Mouse (Mus musculus): Measurements from ENCODE around the gene Scn8a. TPM values are rescaled to one million over a fixed set of nuclear protein-coding genes. Genes with fewer than 3 reads are reported as not detected.
A peak's percentile ranks its signal among the peaks of the same experiment; 100 is the strongest.

Scn8a gene
- polyA plus RNA-seq, 1 experiment, result 0.45 TPM

DNA sequence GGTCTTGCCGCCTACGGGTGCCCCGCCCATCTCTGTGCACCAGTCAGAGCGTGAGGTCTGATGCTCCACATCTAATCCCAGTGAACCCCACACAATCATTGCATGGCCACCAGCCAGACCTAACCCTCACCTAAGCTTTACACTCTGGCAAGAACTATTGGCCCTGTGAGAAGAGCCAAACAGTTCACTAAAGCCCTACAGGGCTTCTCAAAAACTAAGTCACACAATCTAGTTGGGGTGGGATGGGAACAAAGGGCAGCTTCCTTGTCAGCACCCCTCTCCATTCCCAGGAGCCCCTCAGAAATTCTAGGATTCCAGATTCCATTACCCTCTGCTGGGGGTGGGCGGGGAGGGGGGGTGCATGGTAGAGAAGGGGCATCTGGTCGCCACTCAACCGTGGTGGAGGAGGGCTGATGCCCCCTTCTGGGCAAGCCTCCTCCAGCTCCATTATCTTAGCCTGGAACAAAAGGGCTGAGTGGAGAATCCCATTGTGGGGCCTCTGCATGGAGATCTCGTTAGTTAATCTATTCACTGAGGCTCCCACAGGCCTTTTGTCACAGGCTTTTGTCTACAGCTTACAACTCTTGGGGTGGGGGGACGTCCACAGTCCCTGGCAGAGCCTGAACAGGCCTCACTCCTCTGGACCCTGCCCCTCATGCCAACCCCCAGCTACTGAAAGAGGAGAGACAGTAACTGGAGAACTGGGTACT is 190.1 kb downstream of the Scn8a start:
- Histone ChIP-seq H3K27ac (ENCODE audit: insufficient read depth, low read depth, low read length) (no peak overlapping the region), H3K36me3 (ENCODE audit: control insufficient read depth, insufficient read depth, low read length) (no peaks in the 10 kb centered on the region), H3K4me3 (ENCODE audit: insufficient read depth, low read depth, low read length) (no peak overlapping the region), H3K4me1 (ENCODE audit: control insufficient read depth, insufficient read depth, low read length) (no peaks in the 10 kb centered on the region), H3K27me3 (replicated peaks; ENCODE audit: control insufficient read depth, insufficient read depth, low read length) (no peaks in the 10 kb centered on the region)
- DNase-seq, result no peak
- TF ChIP-seq CTCF (conservative IDR thresholded peaks at IDR 0.05; ENCODE audit: insufficient read depth, insufficient read length, low read depth, low read length) (no peak), POLR2A (IDR thresholded peaks at IDR 0.05; ENCODE audit: low read depth, low read length) (no peak)
- 65% methylated on average over 9 of the region's 9 CpGs for WGBS

DNA sequence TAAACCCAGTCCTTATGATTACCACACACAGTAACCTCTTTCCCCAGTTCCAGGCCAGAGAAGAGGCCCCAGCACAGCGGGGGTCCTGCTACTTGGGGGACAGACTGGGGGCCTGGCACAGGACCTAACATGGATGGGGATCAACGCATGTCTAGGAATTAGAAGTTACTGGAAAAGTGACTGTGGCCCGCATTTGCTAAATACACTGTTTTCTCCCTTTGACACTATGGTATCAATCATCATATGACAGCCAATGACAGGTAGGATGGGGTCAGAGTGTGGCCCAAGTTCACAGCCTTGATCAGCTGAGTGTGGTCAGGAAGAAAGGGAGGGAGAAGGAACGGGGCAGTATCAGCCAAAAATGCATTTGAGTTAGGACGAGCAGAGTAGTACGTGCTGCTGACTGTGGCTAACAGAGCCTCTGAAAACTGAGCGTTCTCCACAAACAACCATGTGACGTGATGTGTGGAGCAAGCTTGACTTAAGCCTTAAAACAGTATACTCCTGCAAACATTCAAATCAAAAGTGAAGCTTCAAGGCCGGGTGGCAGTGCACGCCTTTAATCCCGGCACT is 190.7 kb downstream of the Scn8a start:
- 65% methylated on average over 11 of the region's 11 CpGs for whole genome bisulfite sequencing
- no peak for DNase-seq
- TF ChIP-seq CTCF (conservative IDR thresholded peaks at IDR 0.05; ENCODE audit: insufficient read depth, insufficient read length, low read depth, low read length), result no peak
- no peak for TF ChIP-seq POLR2A (IDR thresholded peaks at IDR 0.05; ENCODE audit: low read depth, low read length)
- no peak overlapping the region for H3K4me3 ChIP-seq (ENCODE audit: insufficient read depth, low read depth, low read length)
- H3K36me3 ChIP-seq (ENCODE audit: control insufficient read depth, insufficient read depth, low read length), result no peaks in the 10 kb centered on the region
- no peak overlapping the region for H3K27ac ChIP-seq (ENCODE audit: insufficient read depth, low read depth, low read length)
- H3K4me1 ChIP-seq (ENCODE audit: control insufficient read depth, insufficient read depth, low read length), result no peaks in the 10 kb centered on the region
- no peaks in the 10 kb centered on the region for H3K27me3 ChIP-seq (replicated peaks; ENCODE audit: control insufficient read depth, insufficient read depth, low read length)

DNA sequence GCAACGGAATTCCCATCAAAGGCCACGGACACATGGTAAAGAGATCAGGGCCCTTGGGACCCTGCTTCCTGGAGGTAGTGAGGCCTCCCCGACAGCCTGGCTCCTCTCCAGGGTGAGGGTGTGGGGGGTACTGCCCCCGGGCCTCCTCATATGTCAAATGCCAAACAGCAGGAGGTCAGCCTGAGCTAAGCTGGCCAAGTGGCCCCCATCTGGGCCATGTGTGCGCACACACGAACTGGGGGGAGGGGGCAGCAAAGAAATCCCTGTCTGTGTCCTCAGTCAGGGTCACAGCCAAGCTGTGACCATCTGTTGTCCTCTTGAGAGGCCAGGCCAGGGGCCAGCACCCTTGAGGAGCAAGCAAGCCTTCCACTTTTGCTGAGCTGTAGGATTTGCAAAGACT is 195.4 kb downstream of the Scn8a start:
- H3K4me1 ChIP-seq (ENCODE audit: control insufficient read depth, insufficient read depth, low read length), result peaks cover 33% of the 10 kb centered on the region
- TF ChIP-seq POLR2A (IDR thresholded peaks at IDR 0.05; ENCODE audit: low read depth, low read length), result no peak
- no peak for TF ChIP-seq CTCF (conservative IDR thresholded peaks at IDR 0.05; ENCODE audit: insufficient read depth, insufficient read length, low read depth, low read length)
- no peaks in the 10 kb centered on the region for H3K36me3 ChIP-seq (ENCODE audit: control insufficient read depth, insufficient read depth, low read length)
- no peak overlapping the region for H3K27ac ChIP-seq (ENCODE audit: insufficient read depth, low read depth, low read length)
- WGBS, result 38% methylated on average over 6 of the region's 6 CpGs
- H3K27me3 ChIP-seq (replicated peaks; ENCODE audit: control insufficient read depth, insufficient read depth, low read length), result no peaks in the 10 kb centered on the region
- DNase-seq, result peak; percentile 40
- H3K4me3 ChIP-seq (ENCODE audit: insufficient read depth, low read depth, low read length), result no peak overlapping the region

DNA sequence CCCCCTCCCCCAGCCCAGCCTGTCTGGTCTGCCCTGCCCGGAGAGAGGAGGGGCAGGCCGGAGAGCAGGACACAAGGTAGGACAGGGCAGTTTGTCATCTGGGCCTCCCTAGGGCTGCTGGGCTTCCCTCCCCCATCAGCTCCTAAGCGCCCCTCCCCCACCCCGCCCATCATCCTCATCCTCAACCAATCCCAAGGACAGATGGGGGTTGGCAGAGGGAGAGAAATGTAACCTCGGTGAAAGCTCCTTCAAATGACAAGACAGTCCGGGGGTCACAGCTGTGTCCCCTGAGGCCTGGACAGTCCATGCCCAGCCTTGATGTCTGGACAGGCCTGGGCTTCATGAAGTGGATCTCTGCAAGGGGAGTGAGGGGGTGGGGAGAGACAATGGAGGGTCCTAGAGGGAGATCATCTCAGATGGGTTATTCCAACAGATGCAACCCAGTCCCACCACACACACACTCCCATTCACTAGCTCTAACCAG is 196.7 kb downstream of the Scn8a start:
- Histone ChIP-seq H3K27me3 (replicated peaks; ENCODE audit: control insufficient read depth, insufficient read depth, low read length) (no peaks in the 10 kb centered on the region), H3K4me3 (ENCODE audit: insufficient read depth, low read depth, low read length) (no peak overlapping the region), H3K36me3 (ENCODE audit: control insufficient read depth, insufficient read depth, low read length) (no peaks in the 10 kb centered on the region), H3K4me1 (ENCODE audit: control insufficient read depth, insufficient read depth, low read length) (peaks cover 47% of the 10 kb centered on the region), H3K27ac (ENCODE audit: insufficient read depth, low read depth, low read length) (no peak overlapping the region)
- DNase-seq, result no peak
- WGBS, result 41% methylated on average over 6 of the region's 6 CpGs
- TF ChIP-seq POLR2A (IDR thresholded peaks at IDR 0.05; ENCODE audit: low read depth, low read length), result no peak
- no peak for TF ChIP-seq CTCF (conservative IDR thresholded peaks at IDR 0.05; ENCODE audit: insufficient read depth, insufficient read length, low read depth, low read length)

DNA sequence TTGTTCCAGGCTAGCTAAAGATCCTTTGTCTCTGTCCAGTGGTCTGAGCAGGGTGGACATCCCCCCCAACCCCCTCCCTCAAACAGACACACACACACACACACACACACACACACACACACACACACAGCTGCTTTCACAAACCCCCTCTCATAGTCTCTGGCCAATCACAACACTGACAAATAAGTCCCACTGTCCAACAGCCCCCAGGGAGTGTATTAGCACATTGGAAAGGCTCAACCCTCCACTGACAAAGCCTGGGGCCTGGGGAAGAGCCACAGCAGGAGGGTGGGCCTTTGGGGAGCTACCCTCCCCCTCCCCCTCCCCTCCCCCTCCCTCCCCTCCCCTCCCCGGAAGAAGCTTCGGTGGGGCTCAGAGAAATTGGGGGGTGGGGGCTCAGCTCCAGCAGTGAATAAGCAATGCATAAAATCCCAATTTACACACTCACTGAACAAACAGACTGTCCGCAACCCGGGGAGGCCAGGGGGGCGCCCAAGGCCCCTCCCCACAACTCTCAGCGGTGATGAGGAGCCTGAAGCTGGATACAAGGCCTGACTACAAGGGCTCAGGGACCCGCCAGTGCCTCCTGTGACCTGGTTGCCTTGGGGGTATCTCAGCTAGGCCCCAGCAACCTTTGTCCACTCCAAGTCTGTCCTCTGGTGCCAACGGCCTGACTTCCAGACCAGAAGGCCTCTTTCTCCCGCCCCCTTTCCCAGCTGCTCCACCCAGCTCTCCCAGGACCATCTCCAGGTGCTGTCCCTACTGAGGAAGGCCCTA is 197.4 kb downstream of the Scn8a start:
- Histone ChIP-seq H3K4me1 (ENCODE audit: control insufficient read depth, insufficient read depth, low read length) (peaks cover 51% of the 10 kb centered on the region), H3K27me3 (replicated peaks; ENCODE audit: control insufficient read depth, insufficient read depth, low read length) (no peaks in the 10 kb centered on the region), H3K36me3 (ENCODE audit: control insufficient read depth, insufficient read depth, low read length) (no peaks in the 10 kb centered on the region), H3K27ac (ENCODE audit: insufficient read depth, low read depth, low read length) (peak overlapping the region; percentile 0), H3K4me3 (ENCODE audit: insufficient read depth, low read depth, low read length) (no peak overlapping the region)
- DNase-seq, result peak; percentile 83
- 47% methylated on average over 7 of the region's 9 CpGs for WGBS
- TF ChIP-seq POLR2A (IDR thresholded peaks at IDR 0.05; ENCODE audit: low read depth, low read length), result no peak
- no peak for TF ChIP-seq CTCF (conservative IDR thresholded peaks at IDR 0.05; ENCODE audit: insufficient read depth, insufficient read length, low read depth, low read length)

DNA sequence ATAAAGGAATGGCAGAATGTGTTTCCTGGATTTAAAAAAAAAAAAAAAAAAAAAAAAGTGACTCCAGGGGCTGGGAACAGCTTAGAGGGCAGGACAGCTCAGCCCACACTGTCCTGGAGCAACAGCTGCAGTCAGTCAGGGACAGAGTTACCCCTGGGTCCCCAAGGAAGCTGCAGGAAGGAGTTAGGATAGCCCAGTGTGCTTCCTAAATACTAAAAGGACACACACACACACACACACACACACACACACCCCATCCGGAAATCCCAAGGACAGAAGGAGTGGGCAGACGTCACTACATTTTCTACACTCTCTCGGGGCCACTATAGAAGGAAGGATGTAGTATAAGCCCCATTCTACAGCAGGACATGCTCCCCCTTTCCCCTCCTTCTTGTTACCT is 198.4 kb downstream of the Scn8a start:
- peaks cover 60% of the 10 kb centered on the region for H3K4me1 ChIP-seq (ENCODE audit: control insufficient read depth, insufficient read depth, low read length)
- TF ChIP-seq CTCF (conservative IDR thresholded peaks at IDR 0.05; ENCODE audit: insufficient read depth, insufficient read length, low read depth, low read length), result no peak
- no peak for TF ChIP-seq POLR2A (IDR thresholded peaks at IDR 0.05; ENCODE audit: low read depth, low read length)
- WGBS, result 47% methylated on average over 3 of the region's 3 CpGs
- peak overlapping the region; percentile 78 for H3K27ac ChIP-seq (ENCODE audit: insufficient read depth, low read depth, low read length)
- no peaks in the 10 kb centered on the region for H3K36me3 ChIP-seq (ENCODE audit: control insufficient read depth, insufficient read depth, low read length)
- peak; percentile 56 for DNase-seq
- H3K4me3 ChIP-seq (ENCODE audit: insufficient read depth, low read depth, low read length), result no peak overlapping the region
- H3K27me3 ChIP-seq (replicated peaks; ENCODE audit: control insufficient read depth, insufficient read depth, low read length), result no peaks in the 10 kb centered on the region

DNA sequence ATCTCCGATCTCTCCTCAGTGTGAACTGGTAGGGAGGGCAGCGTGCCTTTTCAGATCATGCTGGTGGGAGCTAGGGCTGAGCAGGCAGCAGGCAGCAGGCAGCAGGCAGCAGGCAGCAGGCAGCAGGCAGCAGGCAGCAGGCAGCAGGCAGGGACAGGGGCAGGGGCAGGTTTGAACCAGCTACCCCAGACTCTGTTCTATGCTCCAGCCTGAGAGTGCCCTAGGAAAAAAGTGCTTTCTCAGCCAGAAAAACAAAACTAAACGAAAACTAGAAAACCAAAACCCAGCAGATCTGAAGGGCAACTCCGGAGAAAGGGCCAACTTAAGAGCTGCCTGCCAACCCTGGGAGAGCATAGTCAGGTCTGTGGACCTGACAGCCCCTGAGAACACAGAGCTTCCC is 199.0 kb downstream of the Scn8a start:
- no peaks in the 10 kb centered on the region for H3K27me3 ChIP-seq (replicated peaks; ENCODE audit: control insufficient read depth, insufficient read depth, low read length)
- no peak for TF ChIP-seq CTCF (conservative IDR thresholded peaks at IDR 0.05; ENCODE audit: insufficient read depth, insufficient read length, low read depth, low read length)
- TF ChIP-seq POLR2A (IDR thresholded peaks at IDR 0.05; ENCODE audit: low read depth, low read length), result no peak
- H3K27ac ChIP-seq (ENCODE audit: insufficient read depth, low read depth, low read length), result peak overlapping the region; percentile 78
- peaks cover 64% of the 10 kb centered on the region for H3K4me1 ChIP-seq (ENCODE audit: control insufficient read depth, insufficient read depth, low read length)
- H3K36me3 ChIP-seq (ENCODE audit: control insufficient read depth, insufficient read depth, low read length), result no peaks in the 10 kb centered on the region
- H3K4me3 ChIP-seq (ENCODE audit: insufficient read depth, low read depth, low read length), result no peak overlapping the region
- 42% methylated on average over 4 of the region's 4 CpGs for WGBS
- DNase-seq, result peak; percentile 82
